Mouse (Mus musculus) MEL (cell line): Measurements from ENCODE around the gene Samm50. TPM values are rescaled to one million over a fixed set of nuclear protein-coding genes. Genes with fewer than 3 reads are reported as not detected.

Source experiments
- DNase-seq: peaks from one replicate; pipeline ENCODE4 v3.0.0; 2011; ENCODE audit warnings: low read depth, low spot score
- H3K27ac ChIP-seq: 2 replicates; pipeline ENCODE4 v1.5.1; 2012; ENCODE audit warnings: low read depth, mild to moderate bottlenecking, control low read depth, low read length, moderate library complexity; ENCODE audit not compliant: control insufficient read depth
- H3K27me3 ChIP-seq, 2 experiments: fragments of 150-350 bp in 1 of 2; sonication (generic) in 1 of 2; 2 replicates each; pipeline ENCODE4 v1.6.1; 2012; ENCODE audit warnings: low read length in 2 of 2, mild to moderate bottlenecking in 2 of 2, improper control_type of control experiment in 1 of 2, moderate library complexity in 1 of 2; ENCODE audit not compliant: insufficient read depth in 2 of 2, control insufficient read depth in 1 of 2
- H3K36me3 ChIP-seq, 2 experiments: 2 replicates each; pipeline ENCODE4 v1.6.1; 2012 to 2014; ENCODE audit warnings: low read length in 2 of 2, improper control_type of control experiment in 1 of 2, inconsistent platforms in 1 of 2, mild to moderate bottlenecking in 1 of 2; ENCODE audit not compliant: insufficient read depth in 2 of 2, control insufficient read depth in 1 of 2
- H3K4me1 ChIP-seq, 2 experiments: fragments of 150-350 bp in 1 of 2; sonication (generic) in 1 of 2; 2 replicates each; pipeline ENCODE4 v1.6.1; 2012; ENCODE audit warnings: low read length in 2 of 2, improper control_type of control experiment in 1 of 2, mild to moderate bottlenecking in 1 of 2; ENCODE audit not compliant: insufficient read depth in 2 of 2, control insufficient read depth in 1 of 2
- H3K4me3 ChIP-seq, 2 experiments: fragments of 150-350 bp in 1 of 2; sonication (generic) in 1 of 2; 2 replicates each; pipeline ENCODE4 v1.5.1; 2012; ENCODE audit warnings: low read depth in 2 of 2, low read length in 2 of 2, mild to moderate bottlenecking in 2 of 2, moderate library complexity in 2 of 2, control low read depth in 1 of 2, improper control_type of control experiment in 1 of 2; ENCODE audit not compliant: control insufficient read depth in 1 of 2, insufficient read depth in 1 of 2
- H3K79me2 ChIP-seq: 2 replicates; pipeline ENCODE4 v1.6.1; 2012; ENCODE audit warnings: mild to moderate bottlenecking, low read length, moderate library complexity; ENCODE audit not compliant: control insufficient read depth, poor library complexity, insufficient read depth
- H3K9ac ChIP-seq: 2 replicates; pipeline ENCODE4 v1.6.1; 2012; ENCODE audit warnings: low read depth, mild to moderate bottlenecking, control low read depth, low read length, moderate library complexity; ENCODE audit not compliant: control insufficient read depth, poor library complexity, severe bottlenecking
- H3K9me3 ChIP-seq: fragments of 150-350 bp; sonication (generic); replicated peaks from 2 replicates; pipeline ENCODE4 v1.6.1; 2012; ENCODE audit warnings: mild to moderate bottlenecking, low read length, improper control_type of control experiment, moderate library complexity; ENCODE audit not compliant: insufficient read depth
- CHD1 ChIP-seq: IDR thresholded peaks from 2 replicates; pipeline ENCODE4 v1.6.1; 2012; ENCODE audit warnings: low read depth, mild to moderate bottlenecking, inconsistent platforms, low read length, improper control_type of control experiment
- CHD2 ChIP-seq: IDR thresholded peaks from 2 replicates; pipeline ENCODE4 v1.6.1; 2011; ENCODE audit warnings: low read length, improper control_type of control experiment
- CTCF ChIP-seq, 3 experiments: IDR thresholded peaks in 2 of 3; conservative IDR thresholded peaks in 1 of 3; 2 replicates each; pipeline ENCODE4 v1.5.1; 2011 to 2012; ENCODE audit warnings: low read length in 3 of 3, low read depth in 2 of 3, mild to moderate bottlenecking in 2 of 3, improper control_type of control experiment in 1 of 3, inconsistent platforms in 1 of 3, mixed read lengths in 1 of 3, moderate library complexity in 1 of 3; ENCODE audit not compliant: control insufficient read depth in 1 of 3, insufficient read depth in 1 of 3, poor library complexity in 1 of 3, severe bottlenecking in 1 of 3
- ELF1 ChIP-seq: IDR thresholded peaks from 2 replicates; pipeline ENCODE4 v1.6.1; 2014; ENCODE audit warnings: low read depth, mild to moderate bottlenecking, inconsistent platforms, low read length, improper control_type of control experiment, moderate library complexity
- EP300 ChIP-seq, 2 experiments: IDR thresholded peaks; 2 replicates each; pipeline ENCODE4 v1.6.1; 2011; ENCODE audit warnings: improper control_type of control experiment in 2 of 2, low read length in 2 of 2, low read depth in 1 of 2, mild to moderate bottlenecking in 1 of 2
- KAT2A ChIP-seq: conservative IDR thresholded peaks from 2 replicates; pipeline ENCODE4 v1.6.1; 2012; ENCODE audit warnings: low read depth, low read length, improper control_type of control experiment, inconsistent platforms
- MEF2A ChIP-seq: IDR thresholded peaks from 2 replicates; pipeline ENCODE4 v1.6.1; 2014; ENCODE audit warnings: low read depth, mild to moderate bottlenecking, inconsistent platforms, low read length, improper control_type of control experiment; ENCODE audit not compliant: poor library complexity, insufficient replicate concordance, severe bottlenecking; ENCODE audit errors: extremely low read depth
- MXI1 ChIP-seq: IDR thresholded peaks from 2 replicates; pipeline ENCODE4 v1.6.1; 2011; ENCODE audit warnings: mild to moderate bottlenecking, low read depth, low read length, improper control_type of control experiment
- MYB ChIP-seq: IDR thresholded peaks from 2 replicates; pipeline ENCODE4 v1.6.1; 2011; ENCODE audit warnings: mild to moderate bottlenecking, low read depth, low read length, improper control_type of control experiment
- NRF1 ChIP-seq: IDR thresholded peaks from 2 replicates; pipeline ENCODE4 v1.6.1; 2014; ENCODE audit warnings: low read depth, mild to moderate bottlenecking, inconsistent platforms, low read length, improper control_type of control experiment, moderate library complexity; ENCODE audit not compliant: poor library complexity, insufficient read depth, severe bottlenecking
- POLR2AphosphoS2 ChIP-seq: IDR thresholded peaks from 2 replicates; pipeline ENCODE4 v1.6.1; 2011; ENCODE audit warnings: low read length, improper control_type of control experiment
- POLR2AphosphoS5 ChIP-seq: IDR thresholded peaks from 2 replicates; pipeline ENCODE4 v1.6.1; 2012; ENCODE audit warnings: low read depth, borderline replicate concordance, mild to moderate bottlenecking, inconsistent platforms, low read length, moderate library complexity, mixed read lengths
- SIN3A ChIP-seq: IDR thresholded peaks from 2 replicates; pipeline ENCODE4 v1.6.1; 2012; ENCODE audit warnings: low read length, improper control_type of control experiment, inconsistent platforms
- SMC3 ChIP-seq: IDR thresholded peaks from 2 replicates; pipeline ENCODE4 v1.6.1; 2011; ENCODE audit warnings: low read depth, low read length, improper control_type of control experiment
- TBP ChIP-seq: IDR thresholded peaks from 2 replicates; pipeline ENCODE4 v1.8.0; 2011; ENCODE audit warnings: low read depth, low read length, improper control_type of control experiment
- TCF12 ChIP-seq: IDR thresholded peaks from 2 replicates; pipeline ENCODE4 v1.6.1; 2014; ENCODE audit warnings: low read depth, mild to moderate bottlenecking, inconsistent platforms, low read length, improper control_type of control experiment, moderate library complexity
- UBTF ChIP-seq: IDR thresholded peaks from 2 replicates; pipeline ENCODE4 v1.6.1; 2012; ENCODE audit warnings: low read depth, mild to moderate bottlenecking, inconsistent platforms, low read length, improper control_type of control experiment, moderate library complexity, borderline replicate concordance; ENCODE audit not compliant: insufficient read depth
- ZC3H11A ChIP-seq: IDR thresholded peaks from 2 replicates; pipeline ENCODE4 v1.6.1; 2012; ENCODE audit warnings: low read depth, mild to moderate bottlenecking, inconsistent platforms, low read length, improper control_type of control experiment
- ZKSCAN1 ChIP-seq: IDR thresholded peaks from 2 replicates; pipeline ENCODE4 v1.6.1; 2012; ENCODE audit warnings: low read depth, mild to moderate bottlenecking, inconsistent platforms, low read length, improper control_type of control experiment, moderate library complexity
- ZMIZ1 ChIP-seq: IDR thresholded peaks from 2 replicates; pipeline ENCODE4 v1.6.1; 2012; ENCODE audit warnings: low read depth, mild to moderate bottlenecking, inconsistent platforms, low read length, improper control_type of control experiment, moderate library complexity
- ZNF384 ChIP-seq: IDR thresholded peaks from 2 replicates; pipeline ENCODE4 v1.6.1; 2012; ENCODE audit warnings: low read depth, mild to moderate bottlenecking, inconsistent platforms, low read length, improper control_type of control experiment
- polyA plus RNA-seq, 2 experiments: library from polyadenylated mRNA; stranded (reverse) in 1 of 2; unstranded in 1 of 2; fragments of >175 nt in 1 of 2; fragments of >200 nt in 1 of 2; gene quantifications; 2 replicates each; pipeline versions ENCODE4 v1.2.1 to v1.2.4; 2012; ENCODE audit warnings: low replicate concordance in 2 of 2, low read depth in 1 of 2; ENCODE audit not compliant: insufficient read length in 2 of 2, insufficient read depth in 1 of 2, missing spikeins in 1 of 2
- total RNA-seq: library from RNA; depleted of rRNA; stranded (reverse); fragments of 300-350 nt; gene quantifications from 2 replicates; pipeline ENCODE4 v1.2.3, GENCODE M21; 2012

Samm50 gene
- total and polyA plus RNA-seq, 3 experiments = 62.4 to 190 TPM; not detected in 1

- no peak overlapping the region for H3K27ac ChIP-seq
- no peak overlapping the region for H3K9ac ChIP-seq
- peaks cover 0 to 10% of the 10 kb centered on the region in 2 experiments; a peak in 1 of 4 replicates for H3K36me3 ChIP-seq
- H3K27me3 ChIP-seq = no peaks in the 10 kb centered on the region
- no peak overlapping the region for H3K4me3 ChIP-seq
- peaks cover 4 to 8% of the 10 kb centered on the region in 2 experiments; a peak in 3 of 4 replicates for H3K4me1 ChIP-seq
- no peaks in the 10 kb centered on the region for H3K79me2 ChIP-seq
- no peaks in the 10 kb centered on the region for H3K9me3 ChIP-seq
- DNase-seq = no peak
- no peak for TF ChIP-seq ZKSCAN1
Measured at GRCm38 (mm10) chr15:84216461-84217084, 24.5 kb downstream of the Samm50 start.

GRCm38 (mm10) chr15:84217969-84218782 lies 26.1 kb downstream of the Samm50 start:
- DNase-seq = peak; percentile 52
- Histone ChIP-seq H3K36me3 (peaks cover 0 to 10% of the 10 kb centered on the region in 2 experiments; a peak in 1 of 4 replicates), H3K9me3 (no peaks in the 10 kb centered on the region), H3K4me3 (no peak overlapping the region), H3K79me2 (no peaks in the 10 kb centered on the region), H3K4me1 (peaks cover 4 to 8% of the 10 kb centered on the region in 2 experiments; a peak in 3 of 4 replicates), H3K27me3 (no peaks in the 10 kb centered on the region), H3K27ac (no peak overlapping the region), H3K9ac (no peak overlapping the region)
- no peak for TF ChIP-seq KAT2A
- TF ChIP-seq POLR2AphosphoS2 = peak; percentile 24; the same call in 1 of the 2 replicates
- TF ChIP-seq EP300 (IDR thresholded peaks at IDR 0.05; ENCODE audit: low read depth in 1 of 2, low read length in 2 of 2) = peak in 1 of 2 experiments; percentile 45; a peak in 2 of 4 replicates

- no peaks in the 10 kb centered on the region for H3K27me3 ChIP-seq
- DNase-seq = no peak
- no peaks in the 10 kb centered on the region for H3K9me3 ChIP-seq
- H3K4me3 ChIP-seq = no peak overlapping the region
- peaks cover 4 to 8% of the 10 kb centered on the region in 2 experiments; a peak in 3 of 4 replicates for H3K4me1 ChIP-seq
- H3K36me3 ChIP-seq = peaks cover 0 to 10% of the 10 kb centered on the region in 2 experiments; a peak in 1 of 4 replicates
- no peak overlapping the region for H3K27ac ChIP-seq
- no peak overlapping the region for H3K9ac ChIP-seq
- H3K79me2 ChIP-seq = no peaks in the 10 kb centered on the region
- no peak for TF ChIP-seq MXI1
- TF ChIP-seq TBP = no peak
- TF ChIP-seq MYB = no peak
- TF ChIP-seq ZNF384 = no peak
- TF ChIP-seq MEF2A = no peak
- no peak for TF ChIP-seq ZC3H11A
- no peak for TF ChIP-seq TCF12
- TF ChIP-seq ZMIZ1 = no peak
- TF ChIP-seq CTCF (IDR thresholded peaks at IDR 0.05 in 2 of 3, conservative IDR thresholded peaks at IDR 0.05 in 1 of 3; ENCODE audit: control insufficient read depth in 1 of 3, insufficient read depth in 1 of 3, low read depth in 2 of 3, low read length in 3 of 3, poor library complexity in 1 of 3, severe bottlenecking in 1 of 3) = no peak
- no peak for TF ChIP-seq SMC3
- TF ChIP-seq SIN3A = no peak
- TF ChIP-seq CHD2 = no peak
- no peak for TF ChIP-seq UBTF
- TF ChIP-seq POLR2AphosphoS5 = no peak
- no peak for TF ChIP-seq CHD1
- no peak for TF ChIP-seq POLR2AphosphoS2
- no peak for TF ChIP-seq KAT2A
- no peak for TF ChIP-seq NRF1
- TF ChIP-seq ELF1 = no peak
Measured at GRCm38 (mm10) chr15:84218783-84219271, 26.8 kb downstream of the Samm50 start.
